In the genomic region with DNA sequence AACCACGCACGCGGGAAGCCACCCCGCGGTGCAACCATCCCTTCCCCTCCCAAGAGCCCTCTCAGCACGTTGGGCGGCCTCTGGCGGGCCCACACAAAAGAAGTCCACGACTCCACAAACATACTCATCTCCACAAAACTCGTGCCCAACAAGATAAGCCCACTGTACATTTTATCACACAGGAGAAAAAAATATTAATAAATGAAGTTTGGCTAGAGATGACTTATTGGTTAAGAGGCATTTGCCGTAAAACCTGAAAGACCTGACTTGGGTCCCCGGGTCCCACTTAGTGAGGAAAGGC, we compare ENCODE assay signal across 11 mouse cellular contexts. TPM values are rescaled to one million over a fixed set of nuclear protein-coding genes. Genes with fewer than 3 reads are reported as not detected.
DNase-seq lines count a peak whose midpoint lies in the region; ATAC-seq and TF ChIP-seq lines count a peak whose summit lies in the region.
"Had no signal": no experiment of that assay in that cellular context is flagged by ENCODE, and none has a peak within 500 bp of the region (broad histone marks: within the 10 kb centered on the region; RNA-seq: fewer than 3 reads in every experiment).

No protein-coding gene starts in this region.

- H3K4me1 ChIP-seq in heart, postnatal 0 days (ENCODE audit: control insufficient read depth, insufficient read depth): peaks cover 19% of the 10 kb centered on the region
- H3K4me1 ChIP-seq in hindbrain, embryonic 16.5 days (ENCODE audit: control insufficient read depth, insufficient read depth, low read depth, low read length): peaks cover 25% of the 10 kb centered on the region
- peaks cover 39% of the 10 kb centered on the region for H3K4me1 ChIP-seq in midbrain, embryonic 13.5 days (replicated peaks)

- H3K27ac ChIP-seq in heart, postnatal 0 days (ENCODE audit: low read depth): no peak overlapping the region
- H3K27ac ChIP-seq in hindbrain, embryonic 16.5 days (ENCODE audit: low read depth, low read length): no peak overlapping the region
- no peak overlapping the region for H3K27ac ChIP-seq in midbrain, embryonic 13.5 days

- no peak for ATAC-seq in heart, postnatal 0 days (ENCODE audit: insufficient read depth, low read depth)
- no peak for ATAC-seq in hindbrain, embryonic 16.5 days
- ATAC-seq in midbrain, embryonic 13.5 days: no peak
- no peak for ATAC-seq in frontal cortex, adult (ENCODE audit: low TSS enrichment)

- peaks cover 83% of the 10 kb centered on the region for H3K27me3 ChIP-seq in heart, postnatal 0 days (ENCODE audit: control insufficient read depth, insufficient read depth, low read length)
- peaks cover 40% of the 10 kb centered on the region for H3K27me3 ChIP-seq in hindbrain, embryonic 16.5 days (replicated peaks; ENCODE audit: control insufficient read depth, insufficient read depth, low read length)
- peaks cover 70% of the 10 kb centered on the region for H3K27me3 ChIP-seq in midbrain, embryonic 13.5 days
- H3K27me3 ChIP-seq: CH12.LX had no signal

- H3K36me3 ChIP-seq in heart, postnatal 0 days (replicated peaks; ENCODE audit: control insufficient read depth, insufficient read depth, low read length): no peaks in the 10 kb centered on the region
- no peaks in the 10 kb centered on the region for H3K36me3 ChIP-seq in hindbrain, embryonic 16.5 days (ENCODE audit: control insufficient read depth, insufficient read depth, low read length)
- H3K36me3 ChIP-seq in midbrain, embryonic 13.5 days: no peaks in the 10 kb centered on the region

- 5% methylated on average over 12 of the region's 12 CpGs for WGBS in heart, postnatal 0 days
- WGBS in hindbrain, embryonic 16.5 days: under 1% methylated on average over 12 of the region's 12 CpGs
- WGBS in midbrain, embryonic 13.5 days: 2% methylated on average over 12 of the region's 12 CpGs

- no peak for TF ChIP-seq CTCF in heart, postnatal 0 days (IDR thresholded peaks at IDR 0.05; ENCODE audit: low read depth)

- H3K9me3 ChIP-seq in heart, postnatal 0 days (replicated peaks; ENCODE audit: control insufficient read depth, low read length): no peaks in the 10 kb centered on the region
- no peaks in the 10 kb centered on the region for H3K9me3 ChIP-seq in hindbrain, embryonic 16.5 days (ENCODE audit: control insufficient read depth, low read length)
- H3K9me3 ChIP-seq in midbrain, embryonic 13.5 days: no peaks in the 10 kb centered on the region

- H3K4me2 ChIP-seq in heart, postnatal 0 days (ENCODE audit: low read depth, low read length): no peak overlapping the region
- H3K4me2 ChIP-seq in hindbrain, embryonic 16.5 days (ENCODE audit: low read length): peak overlapping the region; percentile 70
- H3K4me2 ChIP-seq in midbrain, embryonic 13.5 days (replicated peaks): peak overlapping the region; percentile 86

- H3K9ac ChIP-seq in heart, postnatal 0 days (replicated peaks; ENCODE audit: low read depth, low read length): no peak overlapping the region
- no peak overlapping the region for H3K9ac ChIP-seq in hindbrain, embryonic 16.5 days (ENCODE audit: low read depth, low read length)
- H3K9ac ChIP-seq in midbrain, embryonic 13.5 days (replicated peaks): no peak overlapping the region

- H3K4me3 ChIP-seq in heart, postnatal 0 days (ENCODE audit: low read depth, low read length): 0 out of 2 replicates have a peak overlapping the region, but pooled peaks have one; percentile 52
- peak overlapping the region; percentile 59 for H3K4me3 ChIP-seq in hindbrain, embryonic 16.5 days (ENCODE audit: low read length)
- peak overlapping the region; percentile 63 for H3K4me3 ChIP-seq in midbrain, embryonic 13.5 days (replicated peaks)

- no peak for DNase-seq in heart, postnatal 0 days (ENCODE audit: low spot score)
- no peak for DNase-seq in heart, adult 8-10 months (ENCODE audit: low spot score)
- peak; percentile 72 for DNase-seq in embryo, embryonic 11 days
- no peak for DNase-seq in layer of hippocampus, adult 18-20 months (ENCODE audit: low spot score in 2 of 2)
- DNase-seq in left cerebral cortex, adult 11 months (ENCODE audit: low spot score): no peak
- DNase-seq: thymus, postnatal 36 days had no signal

- no peak for TF ChIP-seq EP300 in heart, postnatal 0 days (IDR thresholded peaks at IDR 0.05; ENCODE audit: low read depth)

RNA-seq across cellular contexts. Expression of a gene that starts 2.5 kb away (rescaled TPM):
- under 0.01 and 0.04 TPM in 2 replicates for total RNA-seq in heart, postnatal 0 days (2014; rRNA removed; ENCODE audit: low replicate concordance)
- not detected in 2 replicates for polyA plus RNA-seq in heart, postnatal 0 days (2015; fragmentation: Nextera tagmentation; extraction: Ambion mirVana)
- total RNA-seq in heart, adult 8-10 months (2022): not detected
- polyA plus RNA-seq in hindbrain, embryonic 16.5 days (2015; fragmentation: Nextera tagmentation; extraction: Ambion mirVana): 0.14 and 0.24 TPM in 2 replicates
- polyA plus RNA-seq in midbrain, embryonic 13.5 days (2015; fragmentation: Nextera tagmentation; extraction: Ambion mirVana): 0.30 and 0.32 TPM in 2 replicates
- 1 to 10 TPM; 1.2 to 2.0 TPM for total RNA-seq in layer of hippocampus, adult 18-20 months (2021)

RNA-seq across cellular contexts. Expression of a gene that starts 46.1 kb away (rescaled TPM):
- total RNA-seq in heart, postnatal 0 days (2014; rRNA removed; ENCODE audit: low replicate concordance): 5.7 TPM in 1 of 2 replicates, not detected in the other
- polyA plus RNA-seq in heart, postnatal 0 days (2015; fragmentation: Nextera tagmentation; extraction: Ambion mirVana): 0.22 and 0.44 TPM in 2 replicates
- not detected for total RNA-seq in heart, adult 8-10 months (2022)
- not detected in 2 replicates for polyA plus RNA-seq in hindbrain, embryonic 16.5 days (2015; fragmentation: Nextera tagmentation; extraction: Ambion mirVana)
- not detected in 2 replicates for polyA plus RNA-seq in midbrain, embryonic 13.5 days (2015; fragmentation: Nextera tagmentation; extraction: Ambion mirVana)
- not detected for total RNA-seq in layer of hippocampus, adult 18-20 months (2021)
- total RNA-seq: CH12.LX; left cerebral cortex, postnatal 25 days had no signal

RNA-seq across cellular contexts. Expression of a gene that starts 56.9 kb away (rescaled TPM):
- not detected in 2 replicates for total RNA-seq in heart, postnatal 0 days (2014; rRNA removed; ENCODE audit: low replicate concordance)
- polyA plus RNA-seq in heart, postnatal 0 days (2015; fragmentation: Nextera tagmentation; extraction: Ambion mirVana): not detected in 2 replicates
- not detected for total RNA-seq in heart, adult 8-10 months (2022)
- polyA plus RNA-seq in hindbrain, embryonic 16.5 days (2015; fragmentation: Nextera tagmentation; extraction: Ambion mirVana): not detected in 2 replicates
- polyA plus RNA-seq in midbrain, embryonic 13.5 days (2015; fragmentation: Nextera tagmentation; extraction: Ambion mirVana): not detected in 2 replicates
- not detected for total RNA-seq in layer of hippocampus, adult 18-20 months (2021)
- total RNA-seq: left cerebral cortex, postnatal 25 days had no signal
